Mouse (Mus musculus) lung, postnatal 0 days (tissue): Measurements from ENCODE around the gene Ubash3b. TPM values are rescaled to one million over a fixed set of nuclear protein-coding genes. Genes with fewer than 3 reads are reported as not detected.

Experiments used
- ATAC-seq: fragments of 200-750 bp; cut with Nextera tagmentation; 2 replicates; pipeline ENCODE4 v1.8.0; 2017; ENCODE audit warnings: moderate library complexity
- DNase-seq: peaks from one replicate; pipeline ENCODE4 v3.0.0-alpha.2; 2016; ENCODE audit warnings: low spot score
- H3K27ac ChIP-seq: fragments of 300-500 bp; sonication (generic); 2 replicates; pipeline ENCODE4 v1.5.1; 2014; ENCODE audit warnings: antibody characterized with exemption, mild to moderate bottlenecking, low read length, mixed read lengths
- H3K27me3 ChIP-seq: fragments of 300-500 bp; sonication (generic); replicated peaks from 2 replicates; pipeline ENCODE4 v1.6.1; 2014; ENCODE audit warnings: low read length, mixed read lengths; ENCODE audit not compliant: insufficient read depth
- H3K36me3 ChIP-seq: fragments of 300-500 bp; sonication (generic); 2 replicates; pipeline ENCODE4 v1.6.1; 2014; ENCODE audit warnings: low read length, mixed read lengths; ENCODE audit not compliant: insufficient read depth
- H3K4me1 ChIP-seq: fragments of 300-500 bp; sonication (generic); 2 replicates; pipeline ENCODE4 v1.6.1; 2014; ENCODE audit warnings: antibody characterized with exemption, low read depth, low read length, mixed read lengths; ENCODE audit not compliant: insufficient read depth
- H3K4me2 ChIP-seq: fragments of 300-500 bp; sonication (generic); replicated peaks from 2 replicates; pipeline ENCODE4 v1.6.1; 2014; ENCODE audit warnings: low read depth, mild to moderate bottlenecking, low read length, moderate library complexity, mixed read lengths
- H3K4me3 ChIP-seq: fragments of 300-500 bp; sonication (generic); 2 replicates; pipeline ENCODE4 v1.5.1; 2014; ENCODE audit warnings: low read depth, low read length
- H3K9ac ChIP-seq: fragments of 300-500 bp; sonication (generic); replicated peaks from 2 replicates; pipeline ENCODE4 v1.6.1; 2014; ENCODE audit warnings: low read depth, mild to moderate bottlenecking
- H3K9me3 ChIP-seq: fragments of 300-500 bp; sonication (generic); 2 replicates; pipeline ENCODE4 v1.6.1; 2016; ENCODE audit warnings: low read length, mixed read lengths
- CTCF ChIP-seq: IDR thresholded peaks from 2 replicates; pipeline ENCODE4 v1.5.1; 2016; ENCODE audit warnings: antibody characterized with exemption, mild to moderate bottlenecking
- EP300 ChIP-seq: IDR thresholded peaks from 2 replicates; pipeline ENCODE4 v1.6.1; 2016; ENCODE audit warnings: antibody characterized with exemption, mild to moderate bottlenecking, control low read depth
- WGBS: fragments of 180-500 bp; shearing (Covaris S2); extraction: QIAGEN DNeasy Blood & Tissue Kit; methylation state at CpG from one replicate; pipeline ENCODE4 v1.1.7; 2014; 5-methylcytosine and 5-hydroxymethylcytosine counted together
- polyA plus RNA-seq: library from polyadenylated mRNA; unstranded; fragments of >200 nt; fragmentation: Nextera tagmentation; extraction: Ambion mirVana; gene quantifications from 2 replicates; pipeline ENCODE4 v1.2.1, GENCODE M21; 2015

The Ubash3b gene
- polyA plus RNA-seq, 1 experiment from 2014 or later, result 4.1 TPM

DNA sequence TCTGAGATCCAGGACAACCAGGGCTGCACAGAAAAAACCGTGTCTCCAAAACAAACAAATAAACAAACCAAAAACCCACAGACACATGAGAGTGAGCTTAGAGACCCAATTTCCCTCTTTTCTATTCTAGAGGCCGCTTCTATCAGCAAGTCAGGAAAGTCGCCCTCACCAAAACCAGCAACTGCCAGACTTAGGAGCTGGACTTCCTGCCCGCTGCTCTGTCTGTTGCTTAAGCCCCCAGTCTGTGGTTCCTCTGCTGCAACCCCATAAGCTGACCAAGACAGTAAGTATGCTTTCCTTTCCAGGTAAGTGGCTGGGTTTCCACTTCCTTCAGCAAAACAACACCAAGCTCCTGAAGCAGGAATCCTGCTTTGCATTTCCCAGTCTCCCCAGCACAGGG, 26.6 kb downstream of the Ubash3b start:
- 64% methylated on average over 4 of the region's 4 CpGs for WGBS
- Histone ChIP-seq H3K4me2 (no peak overlapping the region), H3K27me3 (no peaks in the 10 kb centered on the region)

GRCm38 (mm10) chr9:41130563-41130962, 30.9 kb downstream of the Ubash3b start:
- H3K9me3 ChIP-seq, result no peaks in the 10 kb centered on the region
- no peak for ATAC-seq
- WGBS, result 84% methylated on average over 8 of the region's 8 CpGs

More for the DNA sequence above, 26.6 kb downstream of the Ubash3b start:
- Histone ChIP-seq H3K4me3 (no peak overlapping the region), H3K9me3 (no peaks in the 10 kb centered on the region), H3K4me1 (no peaks in the 10 kb centered on the region; the same call in 1 of the 2 replicates), H3K27ac (no peak overlapping the region), H3K9ac (no peak overlapping the region), H3K36me3 (no peaks in the 10 kb centered on the region)
- DNase-seq (no peak), ATAC-seq (no peak)
- TF ChIP-seq EP300 (no peak), CTCF (no peak)

DNA sequence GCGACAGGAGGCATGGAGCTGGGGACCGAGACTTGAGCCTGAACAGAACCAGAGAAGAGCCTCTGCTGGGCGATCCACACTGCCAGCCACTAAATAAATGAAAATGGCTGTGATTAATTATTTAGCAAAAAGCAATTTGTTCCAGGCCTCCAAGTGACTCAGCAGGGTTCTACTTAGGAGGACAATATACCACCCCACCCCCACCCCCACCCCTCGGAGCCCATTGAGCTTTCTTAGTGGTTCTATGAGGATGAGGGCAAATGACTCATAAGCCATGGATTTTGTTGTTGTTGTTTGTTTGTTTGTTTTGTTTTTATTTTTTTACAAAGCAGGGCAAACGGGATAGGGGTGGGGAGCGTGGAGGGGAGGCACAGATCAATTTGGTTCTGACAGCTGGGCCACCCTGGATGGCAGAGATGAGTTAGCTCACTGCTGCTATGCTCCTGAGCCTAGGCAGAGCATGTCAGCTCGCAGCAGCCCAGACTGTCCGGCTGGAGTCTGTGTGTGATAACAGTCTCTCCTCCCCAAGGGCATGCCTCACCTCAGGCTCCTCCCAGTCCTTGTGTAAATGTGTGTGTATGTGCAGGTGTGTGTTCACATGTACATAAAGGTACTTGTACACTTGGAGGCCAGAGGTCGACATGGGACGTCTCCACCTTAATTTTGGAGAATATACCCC, 31.6 kb downstream of the Ubash3b start:
- no peak overlapping the region for H3K9ac ChIP-seq

More at GRCm38 (mm10) chr9:41130563-41130962, 30.9 kb downstream of the Ubash3b start:
- Histone ChIP-seq H3K4me1 (no peaks in the 10 kb centered on the region), H3K4me3 (no peak overlapping the region), H3K9ac (no peak overlapping the region), H3K27ac (no peak overlapping the region), H3K4me2 (no peak overlapping the region), H3K27me3 (no peaks in the 10 kb centered on the region), H3K36me3 (no peaks in the 10 kb centered on the region)
- TF ChIP-seq EP300 (no peak), CTCF (no peak)
- DNase-seq, result peak; percentile 19

GRCm38 (mm10) chr9:41129273-41129672, 32.2 kb downstream of the Ubash3b start:
- Histone ChIP-seq H3K9ac (no peak overlapping the region), H3K36me3 (no peaks in the 10 kb centered on the region), H3K4me1 (no peaks in the 10 kb centered on the region), H3K27me3 (no peaks in the 10 kb centered on the region), H3K9me3 (no peaks in the 10 kb centered on the region), H3K4me2 (no peak overlapping the region), H3K27ac (no peak overlapping the region), H3K4me3 (no peak overlapping the region)
- DNase-seq, result no peak
- WGBS, result 96% methylated on average over 3 of the region's 3 CpGs
- ATAC-seq, result no peak
- no peak for TF ChIP-seq EP300
- TF ChIP-seq CTCF, result no peak

More for the DNA sequence above, 31.6 kb downstream of the Ubash3b start:
- H3K36me3 ChIP-seq, result no peaks in the 10 kb centered on the region
- H3K27ac ChIP-seq, result no peak overlapping the region
- 73% methylated on average over 10 of the region's 10 CpGs for WGBS
- H3K27me3 ChIP-seq, result no peaks in the 10 kb centered on the region
- no peak for ATAC-seq
- no peaks in the 10 kb centered on the region for H3K9me3 ChIP-seq
- H3K4me3 ChIP-seq, result no peak overlapping the region
- no peak overlapping the region for H3K4me2 ChIP-seq
- DNase-seq, result no peak
- TF ChIP-seq EP300, result no peak
- no peak for TF ChIP-seq CTCF
- no peaks in the 10 kb centered on the region for H3K4me1 ChIP-seq

DNA sequence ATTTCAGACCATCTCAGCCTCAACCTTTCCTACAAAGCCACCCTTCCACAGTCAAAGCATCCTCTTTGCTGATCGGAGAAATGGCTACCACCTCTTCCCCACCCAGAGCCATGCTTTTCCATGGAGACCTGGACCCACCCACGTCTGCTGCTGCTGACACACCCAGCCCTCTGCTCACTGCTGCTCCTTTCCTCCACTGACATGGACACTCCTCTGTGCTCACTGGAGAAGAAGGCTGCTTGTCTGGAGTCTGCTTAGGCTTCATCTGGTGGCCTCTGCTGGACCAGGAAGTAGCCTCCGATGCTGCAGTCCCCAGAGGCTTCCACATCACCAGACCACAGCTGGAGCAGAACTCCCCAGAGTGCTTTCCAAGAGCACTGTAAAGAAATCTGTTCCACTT, 34.8 kb downstream of the Ubash3b start:
- H3K9me3 ChIP-seq, result no peaks in the 10 kb centered on the region
- H3K9ac ChIP-seq, result no peak overlapping the region
- TF ChIP-seq CTCF (no peak), EP300 (no peak)
- H3K36me3 ChIP-seq, result no peaks in the 10 kb centered on the region
- H3K27me3 ChIP-seq, result no peaks in the 10 kb centered on the region
- ATAC-seq (no peak), DNase-seq (no peak)
- H3K4me1 ChIP-seq, result no peaks in the 10 kb centered on the region
- WGBS, result 67% methylated on average over 3 of the region's 3 CpGs
- no peak overlapping the region for H3K27ac ChIP-seq
- H3K4me3 ChIP-seq, result no peak overlapping the region
- no peak overlapping the region for H3K4me2 ChIP-seq

- WGBS, result 92% methylated on average over 6 of the region's 6 CpGs
- Histone ChIP-seq H3K36me3 (no peaks in the 10 kb centered on the region), H3K27me3 (no peaks in the 10 kb centered on the region), H3K4me2 (no peak overlapping the region), H3K4me1 (no peaks in the 10 kb centered on the region), H3K27ac (no peak overlapping the region), H3K9ac (no peak overlapping the region), H3K9me3 (no peaks in the 10 kb centered on the region), H3K4me3 (no peak overlapping the region)
- DNase-seq, result no peak
- ATAC-seq, result no peak
- TF ChIP-seq CTCF (no peak), EP300 (no peak)
Measured at GRCm38 (mm10) chr9:41124305-41124704, 37.2 kb downstream of the Ubash3b start.
